Mouse (Mus musculus) erythroblast, embryonic 14.5 days (primary cell): ENCODE measurements around the gene Nme4. TPM values are rescaled to one million over a fixed set of nuclear protein-coding genes. Genes with fewer than 3 reads are reported as not detected.

Source experiments
- H3K27me3 ChIP-seq: 2 replicates; pipeline ENCODE4 v1.6.1; 2012; ENCODE audit warnings: inconsistent platforms; ENCODE audit not compliant: control insufficient read depth
- H3K36me3 ChIP-seq: 2 replicates; pipeline ENCODE4 v1.6.1; 2012; ENCODE audit warnings: mild to moderate bottlenecking, inconsistent platforms; ENCODE audit not compliant: control insufficient read depth
- H3K4me1 ChIP-seq: 2 replicates; pipeline ENCODE4 v1.6.1; 2012; ENCODE audit warnings: inconsistent platforms; ENCODE audit not compliant: control insufficient read depth
- H3K4me3 ChIP-seq: replicated peaks from 2 replicates; pipeline ENCODE3; 2012; ENCODE audit warnings: moderate library complexity, mild to moderate bottlenecking, inconsistent platforms
- H3K9me3 ChIP-seq: 2 replicates; pipeline ENCODE4 v1.6.1; 2012; ENCODE audit warnings: low read length, inconsistent platforms, mixed read lengths; ENCODE audit not compliant: control insufficient read depth
- GATA1 ChIP-seq: IDR thresholded peaks from 2 replicates; pipeline ENCODE4 v1.6.1; 2012; ENCODE audit warnings: low read length, inconsistent platforms, mixed read lengths
- TAL1 ChIP-seq: IDR thresholded peaks from 3 replicates; pipeline ENCODE4 v1.6.1; 2012; ENCODE audit warnings: low read length, inconsistent platforms, mixed read lengths
- polyA plus RNA-seq: library from polyadenylated mRNA; stranded (reverse); fragments of >175 nt; gene quantifications from 2 replicates; pipeline ENCODE4 v1.2.3, GENCODE M21; 2012

Gene Nme4
- polyA plus RNA-seq, 1 experiment, result 9.0 TPM

DNA sequence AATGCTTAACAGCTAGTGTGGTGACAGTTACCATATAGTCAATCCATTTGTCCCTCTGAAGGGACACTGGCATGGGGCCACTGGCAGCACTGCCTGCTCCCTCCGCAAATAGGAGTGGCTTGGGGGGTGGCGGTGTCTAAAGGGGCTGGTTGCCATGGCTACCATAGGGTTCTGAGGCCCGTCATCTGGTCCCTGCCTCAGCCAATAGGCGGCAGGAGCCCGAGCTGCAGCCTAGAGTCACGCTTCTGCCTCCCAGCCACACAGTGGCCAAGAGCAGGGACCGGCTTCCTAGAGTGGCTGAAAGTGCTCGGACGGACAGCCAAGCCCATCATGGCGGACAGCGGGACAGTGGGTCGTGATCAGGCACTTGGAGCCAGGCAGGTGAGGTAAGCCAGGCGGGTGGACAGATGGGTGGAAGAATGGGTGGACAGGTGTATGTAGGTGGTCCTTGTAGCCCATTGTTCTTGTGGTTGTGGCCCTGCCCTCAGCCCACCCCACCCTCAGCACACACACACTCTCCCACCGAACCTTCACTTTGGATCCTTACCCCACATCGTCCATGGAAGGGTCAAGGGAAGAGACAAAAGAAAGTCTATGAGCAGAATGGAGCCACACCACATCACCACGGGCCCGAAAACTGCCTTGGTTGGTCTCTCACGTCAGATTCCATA lies 35.8 kb upstream of the Nme4 start:
- Histone ChIP-seq H3K27me3 (no peaks in the 10 kb centered on the region), H3K4me1 (no peaks in the 10 kb centered on the region; the same call in 1 of the 2 replicates), H3K9me3 (no peaks in the 10 kb centered on the region), H3K36me3 (peaks cover 69% of the 10 kb centered on the region), H3K4me3 (no peak overlapping the region)
- TF ChIP-seq TAL1 (no peak), GATA1 (no peak)

DNA sequence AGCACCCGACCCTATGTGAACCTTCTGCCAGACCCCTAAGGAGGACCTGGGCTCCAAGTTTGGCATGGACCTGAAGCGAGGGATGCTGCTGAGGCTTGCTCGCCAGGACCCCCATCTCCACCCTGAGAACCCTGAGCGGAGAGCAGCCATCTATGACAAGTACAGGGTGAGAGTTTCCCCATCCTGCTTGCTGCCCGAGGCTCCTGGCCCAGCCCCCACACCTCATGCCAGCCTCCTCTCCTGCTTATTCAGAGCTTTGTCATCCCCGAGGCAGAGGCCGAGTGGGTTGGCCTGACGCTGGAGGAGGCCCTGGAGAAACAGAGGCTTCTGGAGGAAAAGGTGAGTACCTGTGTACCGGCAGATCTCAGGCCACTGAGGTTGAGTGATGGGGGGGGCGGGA lies 29.8 kb upstream of the Nme4 start:
- H3K36me3 ChIP-seq, result peaks cover 57% of the 10 kb centered on the region

GRCm38 (mm10) chr17:26124560-26124959 lies 29.2 kb upstream of the Nme4 start:
- peak overlapping the region; percentile 82 for H3K4me3 ChIP-seq
- H3K27me3 ChIP-seq, result no peaks in the 10 kb centered on the region
- peaks cover 50% of the 10 kb centered on the region for H3K36me3 ChIP-seq
- no peaks in the 10 kb centered on the region for H3K9me3 ChIP-seq
- TF ChIP-seq GATA1 (no peak), TAL1 (no peak)
- H3K4me1 ChIP-seq, result peaks cover 31% of the 10 kb centered on the region

More for the DNA sequence above, 29.8 kb upstream of the Nme4 start:
- Histone ChIP-seq H3K4me3 (no peak overlapping the region), H3K9me3 (no peaks in the 10 kb centered on the region), H3K4me1 (peaks cover 24% of the 10 kb centered on the region), H3K27me3 (no peaks in the 10 kb centered on the region)
- no peak for TF ChIP-seq GATA1
- TF ChIP-seq TAL1, result no peak

DNA sequence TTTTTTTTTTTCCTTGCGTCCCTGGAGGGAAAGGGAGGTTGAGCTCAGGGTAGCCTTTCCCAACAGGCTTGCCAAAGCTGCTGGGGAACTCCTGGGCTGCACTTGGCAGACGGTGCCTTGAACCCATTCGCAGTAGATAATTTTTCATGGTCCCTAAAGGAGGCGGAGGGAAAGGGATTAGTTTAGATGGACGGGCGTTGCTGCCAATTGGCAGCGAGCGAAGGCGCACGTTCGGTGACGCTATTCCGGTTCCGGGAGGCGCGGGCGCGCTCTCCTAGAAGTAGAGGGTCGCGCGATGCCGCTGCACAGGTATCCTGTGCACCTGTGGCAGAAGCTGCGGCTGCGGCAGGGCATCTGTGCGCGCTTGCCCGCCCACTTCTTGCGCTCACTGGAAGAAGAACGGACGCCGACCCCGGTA lies 27.9 kb upstream of the Nme4 start, which contains the start of gene Mrpl28:
Gene Mrpl28, plus strand, starts transcription at position 234 of the 418 bp plus-strand sequence.
- Histone ChIP-seq H3K4me3 (peak within 1 kb of the TSS; percentile 82), H3K36me3 (peaks cover 38% of the 10 kb centered on the region), H3K9me3 (no peaks in the 10 kb centered on the region), H3K27me3 (no peaks in the 10 kb centered on the region; the same call in 1 of the 2 replicates), H3K4me1 (peaks cover 32% of the 10 kb centered on the region)
- TF ChIP-seq GATA1 (no peak), TAL1 (no peak)

DNA sequence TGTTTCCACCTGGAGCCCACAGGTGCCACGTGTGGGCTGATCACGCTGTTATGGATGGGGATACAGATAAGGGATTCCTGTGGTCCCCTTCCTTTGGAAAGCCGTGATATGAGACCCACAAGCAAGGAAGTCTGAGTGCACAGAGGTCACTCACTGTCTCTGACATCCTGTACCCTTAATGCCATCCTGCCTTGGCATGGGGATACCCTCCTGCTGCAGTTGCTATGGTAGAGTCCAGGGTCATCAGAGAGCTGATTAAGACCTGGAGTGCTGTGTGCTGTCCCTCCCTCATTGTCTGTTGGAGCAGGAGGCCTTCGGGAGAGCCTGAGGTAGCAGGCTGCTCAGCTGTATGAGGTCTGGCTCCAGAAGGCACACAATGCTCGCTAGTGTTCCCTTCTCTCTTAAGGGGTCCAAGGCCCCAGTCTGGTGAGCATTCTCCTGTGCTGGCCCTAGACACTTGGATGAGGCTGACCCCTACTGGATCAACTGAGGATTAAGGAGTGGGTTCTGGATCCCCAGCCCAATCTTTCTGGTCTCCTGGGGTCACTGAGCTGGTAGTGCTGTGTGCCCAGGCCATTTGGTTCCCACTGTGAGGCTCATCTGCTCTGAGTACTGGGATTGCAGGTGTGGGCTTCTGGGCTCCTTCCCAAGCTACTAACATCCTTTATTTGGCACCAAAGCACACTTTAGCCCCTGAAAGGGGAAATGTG lies 27.2 kb upstream of the Nme4 start:
- no peaks in the 10 kb centered on the region for H3K9me3 ChIP-seq
- peaks cover 2% of the 10 kb centered on the region; the same call in 1 of the 2 replicates for H3K27me3 ChIP-seq
- peak overlapping the region; percentile 82 for H3K4me3 ChIP-seq
- peaks cover 32% of the 10 kb centered on the region for H3K4me1 ChIP-seq
- TF ChIP-seq TAL1, result no peak
- no peak for TF ChIP-seq GATA1
- H3K36me3 ChIP-seq, result peaks cover 31% of the 10 kb centered on the region

- H3K27me3 ChIP-seq, result peaks cover 19% of the 10 kb centered on the region
- no peaks in the 10 kb centered on the region for H3K9me3 ChIP-seq
- H3K4me3 ChIP-seq, result no peak overlapping the region
- TF ChIP-seq TAL1 (no peak), GATA1 (no peak)
- peaks cover 27% of the 10 kb centered on the region for H3K4me1 ChIP-seq
- H3K36me3 ChIP-seq, result peaks cover 5% of the 10 kb centered on the region
Observed at GRCm38 (mm10) chr17:26119766-26120710, 24.6 kb upstream of the Nme4 start.

DNA sequence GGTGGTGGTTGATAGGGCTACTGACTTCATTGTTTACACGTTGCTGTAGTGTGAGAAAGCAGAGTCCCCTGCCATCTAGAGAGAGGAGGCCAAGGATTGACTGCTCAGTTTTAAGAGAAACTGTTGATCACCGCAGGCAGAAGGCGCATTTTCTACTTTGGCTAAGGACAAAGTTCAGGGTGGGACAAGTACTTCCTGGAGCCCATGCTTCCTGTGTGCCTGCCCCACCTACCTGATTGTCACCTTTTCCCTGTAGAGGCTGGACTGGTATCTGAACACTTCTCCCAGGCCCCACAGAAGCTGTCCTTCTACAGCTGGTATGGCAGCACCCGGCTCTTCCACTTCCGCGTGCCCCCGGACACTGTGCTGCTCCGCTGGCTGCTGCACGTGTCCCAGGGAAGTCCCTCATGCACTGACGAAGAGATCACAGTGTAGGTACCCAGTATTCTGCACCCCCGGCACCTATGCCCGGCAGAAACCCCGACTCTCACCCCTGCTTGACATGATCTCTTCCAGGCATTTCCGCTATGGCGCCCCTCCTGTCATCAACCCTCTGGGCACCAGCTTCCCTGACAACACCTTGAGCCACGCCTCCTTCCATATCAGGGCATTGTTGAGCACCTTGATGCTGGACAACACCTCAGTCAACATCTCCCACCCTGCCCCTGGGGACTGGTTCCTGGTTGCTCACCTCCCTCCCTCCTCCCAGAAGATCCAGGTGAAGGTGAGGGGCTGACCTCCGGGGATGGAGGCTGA lies 21.3 kb upstream of the Nme4 start:
- no peaks in the 10 kb centered on the region for H3K9me3 ChIP-seq
- no peak overlapping the region for H3K4me3 ChIP-seq
- H3K36me3 ChIP-seq, result no peaks in the 10 kb centered on the region
- TF ChIP-seq GATA1 (no peak), TAL1 (no peak)
- H3K4me1 ChIP-seq, result peaks cover 28% of the 10 kb centered on the region
- peaks cover 52% of the 10 kb centered on the region for H3K27me3 ChIP-seq

DNA sequence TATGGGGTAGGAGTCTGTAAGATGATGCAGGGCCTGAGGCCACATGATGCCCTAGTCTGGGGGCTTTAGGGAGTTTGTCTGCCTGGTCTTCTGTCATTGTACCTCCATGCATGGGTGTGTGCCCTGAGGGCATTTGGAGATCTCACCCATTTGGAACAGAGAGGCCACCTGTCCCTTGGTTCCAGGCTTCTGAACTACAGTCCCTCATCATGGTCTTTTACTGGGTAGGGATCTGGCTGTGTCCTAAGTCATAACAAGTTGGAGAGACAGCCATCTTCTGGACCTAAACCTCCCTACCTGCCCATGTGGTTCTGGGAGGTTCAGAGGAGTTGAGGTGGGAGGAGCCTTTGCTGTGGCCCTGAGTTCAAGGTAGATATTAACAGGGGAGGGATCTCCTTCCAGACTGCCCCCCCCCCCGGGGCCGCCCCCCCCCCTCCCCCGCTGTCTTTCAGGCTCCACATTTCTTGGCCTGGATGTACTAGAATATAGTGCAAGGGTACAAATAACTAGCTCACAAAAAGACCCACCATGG lies 20.6 kb upstream of the Nme4 start:
- H3K27me3 ChIP-seq, result peaks cover 59% of the 10 kb centered on the region

More for the DNA sequence above, 20.6 kb upstream of the Nme4 start:
- H3K4me3 ChIP-seq, result no peak overlapping the region
- TF ChIP-seq TAL1 (no peak), GATA1 (no peak)
- no peaks in the 10 kb centered on the region for H3K36me3 ChIP-seq
- no peaks in the 10 kb centered on the region for H3K9me3 ChIP-seq
- peaks cover 28% of the 10 kb centered on the region for H3K4me1 ChIP-seq
